Mouse (Mus musculus): ENCODE data around the gene Zfp950.

- TF ChIP-seq GATA1 (IDR thresholded peaks at IDR 0.05; ENCODE audit: borderline replicate concordance, low read length) (no peak), FLI1 (IDR thresholded peaks at IDR 0.05; ENCODE audit: low read length) (no peak)
Measured at GRCm38 (mm10) chr19:61110184-61110583, 30.5 kb downstream of the Zfp950 start.
